Mouse (Mus musculus): ENCODE results near the gene Mvb12b. TPM values are rescaled to one million over a fixed set of nuclear protein-coding genes. Genes with fewer than 3 reads are reported as not detected.

The Mvb12b gene
- total and polyA plus RNA-seq, 3 experiments = 7.2 to 51.4 (median 46.2) TPM

DNA sequence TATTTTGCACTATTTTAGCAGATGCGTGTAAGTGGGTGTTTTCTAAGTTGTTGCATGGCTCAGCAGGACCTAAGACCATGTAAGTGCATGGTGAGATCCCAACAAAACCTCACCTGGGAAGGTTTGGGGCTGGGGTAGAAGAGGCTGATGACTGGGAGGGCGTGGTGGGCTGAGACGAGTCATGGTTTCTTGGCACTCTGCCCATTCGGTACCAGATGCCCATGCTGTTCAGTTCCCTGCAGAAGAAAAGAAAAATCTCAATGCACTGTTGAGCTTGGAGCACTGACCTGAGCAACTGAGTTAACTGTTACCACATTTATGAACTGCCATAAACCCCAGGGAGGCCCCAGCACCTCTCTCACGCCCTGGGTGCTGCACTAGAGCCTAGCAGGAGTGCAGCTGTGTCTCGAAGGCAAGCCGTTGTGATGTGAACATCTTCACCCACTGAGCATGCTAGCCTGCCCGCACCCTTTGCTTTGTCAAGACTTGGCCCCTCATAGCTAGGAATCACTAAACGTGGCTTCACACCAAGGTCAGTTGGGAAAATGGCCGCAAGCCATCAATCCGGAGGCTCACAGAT lies 62.7 kb downstream of the Mvb12b start:
- no peak overlapping the region for H3K4me3 ChIP-seq (ENCODE audit: low read depth, low read length)
- peaks cover 91% of the 10 kb centered on the region for H3K36me3 ChIP-seq (replicated peaks)
- H3K4me1 ChIP-seq (ENCODE audit: insufficient read depth, low read depth, low read length) = peaks cover 27% of the 10 kb centered on the region
- DNase-seq (ENCODE audit: low spot score) (no peak), ATAC-seq (ENCODE audit: extremely low read depth, insufficient number of reproducible peaks, low FRiP score, poor library complexity, severe bottlenecking) (no peak)
- TF ChIP-seq GATA1 (IDR thresholded peaks at IDR 0.05; ENCODE audit: borderline replicate concordance, low read length) (no peak), POLR2AphosphoS5 (IDR thresholded peaks at IDR 0.05; ENCODE audit: insufficient replicate concordance, low read depth, low read length) (no peak), CTCF (IDR thresholded peaks at IDR 0.05; ENCODE audit: low read depth, low read length) (no peak), TAL1 (conservative IDR thresholded peaks at IDR 0.05; ENCODE audit: low read depth, low read length) (no peak), GATA2 (IDR thresholded peaks at IDR 0.05; ENCODE audit: borderline replicate concordance, low read depth, low read length) (no peak)
- H3K9me3 ChIP-seq (replicated peaks) = no peaks in the 10 kb centered on the region
- no peaks in the 10 kb centered on the region for H3K27me3 ChIP-seq (ENCODE audit: insufficient read depth, low read length)

DNA sequence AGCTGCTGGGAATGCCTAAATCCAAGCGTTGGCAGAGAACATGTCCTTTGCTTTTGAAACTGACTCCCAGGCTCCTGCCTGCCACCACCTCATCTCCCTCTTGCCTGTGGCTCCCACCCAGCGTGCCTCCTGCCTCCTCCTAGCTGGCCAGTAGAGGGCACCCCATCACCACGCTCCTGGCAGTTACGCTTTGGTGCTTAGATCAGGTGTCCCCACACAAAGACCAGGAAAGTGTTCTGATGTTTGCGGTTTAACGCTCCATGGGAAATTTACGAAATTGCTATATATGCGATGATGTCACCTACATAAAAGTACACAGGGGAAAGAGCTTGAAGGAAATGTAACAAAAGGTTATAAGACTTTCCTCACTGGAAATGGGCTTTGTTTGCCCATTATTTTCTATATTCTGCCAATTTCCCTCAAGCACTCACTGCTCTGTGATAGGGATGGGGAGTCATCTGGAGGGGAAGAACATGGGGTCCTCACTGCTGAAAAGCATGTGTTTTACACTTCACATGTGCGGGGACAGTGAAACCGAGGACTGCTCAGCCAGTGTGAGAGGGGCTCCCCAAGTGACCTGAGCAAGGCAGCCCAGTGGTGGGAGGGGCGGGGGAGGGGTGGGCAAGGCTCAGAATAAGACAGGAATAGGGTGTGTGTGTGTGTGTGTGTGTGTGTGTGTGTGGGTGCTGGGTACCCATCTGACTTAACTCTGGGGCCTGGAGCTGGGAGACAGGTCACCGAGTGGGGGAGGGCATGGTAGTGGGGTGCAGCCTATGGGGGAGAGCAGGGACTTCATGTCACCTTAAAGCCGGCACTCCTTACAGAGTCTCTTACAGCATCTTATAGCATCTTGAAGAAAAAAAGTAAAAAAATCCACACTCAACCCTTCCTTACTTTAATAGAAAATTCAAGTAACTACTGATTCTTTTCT lies 65.8 kb downstream of the Mvb12b start:
- ATAC-seq (ENCODE audit: extremely low read depth, insufficient number of reproducible peaks, low FRiP score, poor library complexity, severe bottlenecking) (peak; percentile 40; the same call in 1 of the 2 replicates), DNase-seq (ENCODE audit: low spot score) (peak; percentile 91)
- H3K4me1 ChIP-seq (ENCODE audit: insufficient read depth, low read depth, low read length) = peaks cover 20% of the 10 kb centered on the region
- H3K27me3 ChIP-seq (ENCODE audit: insufficient read depth, low read length) = no peaks in the 10 kb centered on the region; the same call in 1 of the 2 replicates
- H3K9me3 ChIP-seq (replicated peaks) = no peaks in the 10 kb centered on the region
- H3K36me3 ChIP-seq (replicated peaks) = peaks cover 95% of the 10 kb centered on the region
- H3K4me3 ChIP-seq (ENCODE audit: low read depth, low read length) = no peak overlapping the region
- TF ChIP-seq GATA1 (IDR thresholded peaks at IDR 0.05; ENCODE audit: borderline replicate concordance, low read length) = no peak
- no peak for TF ChIP-seq GATA2 (IDR thresholded peaks at IDR 0.05; ENCODE audit: borderline replicate concordance, low read depth, low read length)
- peak; percentile 93 for TF ChIP-seq CTCF (IDR thresholded peaks at IDR 0.05; ENCODE audit: low read depth, low read length)
- no peak for TF ChIP-seq POLR2AphosphoS5 (IDR thresholded peaks at IDR 0.05; ENCODE audit: insufficient replicate concordance, low read depth, low read length)
- TF ChIP-seq TAL1 (conservative IDR thresholded peaks at IDR 0.05; ENCODE audit: low read depth, low read length) = no peak

DNA sequence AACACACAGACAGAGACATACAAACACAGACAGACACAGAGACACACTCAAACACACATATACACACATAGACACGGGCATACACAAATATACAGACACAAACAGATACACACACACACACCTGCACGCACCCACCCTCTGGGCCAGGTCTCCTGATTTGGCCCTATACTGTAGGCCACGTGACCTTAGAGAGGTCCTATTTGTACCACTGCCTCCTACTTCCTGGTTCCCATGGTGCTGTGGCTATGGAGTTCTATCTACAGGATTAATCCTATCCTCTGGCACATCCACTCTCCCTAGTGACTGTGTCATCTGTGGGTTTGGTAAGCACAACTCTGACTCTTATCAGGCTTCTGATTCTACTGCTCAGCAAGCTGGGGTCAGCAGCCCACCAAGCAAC lies 67.3 kb downstream of the Mvb12b start:
- DNase-seq (ENCODE audit: low spot score) (no peak), ATAC-seq (ENCODE audit: extremely low read depth, insufficient number of reproducible peaks, low FRiP score, poor library complexity, severe bottlenecking) (no peak)
- Histone ChIP-seq H3K27me3 (ENCODE audit: insufficient read depth, low read length) (no peaks in the 10 kb centered on the region; the same call in 1 of the 2 replicates), H3K4me3 (ENCODE audit: low read depth, low read length) (no peak overlapping the region), H3K36me3 (replicated peaks) (peaks cover 96% of the 10 kb centered on the region), H3K9me3 (replicated peaks) (no peaks in the 10 kb centered on the region), H3K4me1 (ENCODE audit: insufficient read depth, low read depth, low read length) (peaks cover 14% of the 10 kb centered on the region)
- TF ChIP-seq CTCF (IDR thresholded peaks at IDR 0.05; ENCODE audit: low read depth, low read length) = no peak
- no peak for TF ChIP-seq GATA2 (IDR thresholded peaks at IDR 0.05; ENCODE audit: borderline replicate concordance, low read depth, low read length)
- TF ChIP-seq GATA1 (IDR thresholded peaks at IDR 0.05; ENCODE audit: borderline replicate concordance, low read length) = no peak
- TF ChIP-seq TAL1 (conservative IDR thresholded peaks at IDR 0.05; ENCODE audit: low read depth, low read length) = no peak
- no peak for TF ChIP-seq POLR2AphosphoS5 (IDR thresholded peaks at IDR 0.05; ENCODE audit: insufficient replicate concordance, low read depth, low read length)

DNA sequence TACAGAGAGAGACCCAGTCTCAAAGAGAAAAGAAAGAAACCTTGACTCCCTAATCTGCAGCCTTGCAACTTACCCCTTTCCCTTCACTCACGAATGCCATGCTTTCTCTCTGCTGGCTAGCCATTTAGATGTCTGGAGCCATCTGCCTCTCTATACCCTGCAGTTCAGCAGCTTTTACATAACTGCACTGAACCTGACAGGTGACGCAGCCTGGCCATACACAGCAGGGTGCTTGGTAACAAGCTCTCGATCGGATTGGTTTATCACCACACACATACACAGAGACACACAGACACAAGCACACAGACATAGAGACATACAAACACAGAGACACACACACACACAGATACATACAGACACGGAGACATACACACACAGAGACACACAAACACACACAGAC lies 67.7 kb downstream of the Mvb12b start:
- Histone ChIP-seq H3K4me1 (ENCODE audit: insufficient read depth, low read depth, low read length) (peaks cover 10% of the 10 kb centered on the region), H3K9me3 (replicated peaks) (no peaks in the 10 kb centered on the region), H3K4me3 (ENCODE audit: low read depth, low read length) (no peak overlapping the region), H3K27me3 (ENCODE audit: insufficient read depth, low read length) (no peaks in the 10 kb centered on the region; the same call in 1 of the 2 replicates), H3K36me3 (replicated peaks) (peaks cover 93% of the 10 kb centered on the region)
- TF ChIP-seq POLR2AphosphoS5 (IDR thresholded peaks at IDR 0.05; ENCODE audit: insufficient replicate concordance, low read depth, low read length) = no peak
- no peak for TF ChIP-seq GATA2 (IDR thresholded peaks at IDR 0.05; ENCODE audit: borderline replicate concordance, low read depth, low read length)
- no peak for TF ChIP-seq GATA1 (IDR thresholded peaks at IDR 0.05; ENCODE audit: borderline replicate concordance, low read length)
- no peak for TF ChIP-seq TAL1 (conservative IDR thresholded peaks at IDR 0.05; ENCODE audit: low read depth, low read length)
- TF ChIP-seq CTCF (IDR thresholded peaks at IDR 0.05; ENCODE audit: low read depth, low read length) = no peak
- DNase-seq (ENCODE audit: low spot score) (no peak), ATAC-seq (ENCODE audit: extremely low read depth, insufficient number of reproducible peaks, low FRiP score, poor library complexity, severe bottlenecking) (no peak)

DNA sequence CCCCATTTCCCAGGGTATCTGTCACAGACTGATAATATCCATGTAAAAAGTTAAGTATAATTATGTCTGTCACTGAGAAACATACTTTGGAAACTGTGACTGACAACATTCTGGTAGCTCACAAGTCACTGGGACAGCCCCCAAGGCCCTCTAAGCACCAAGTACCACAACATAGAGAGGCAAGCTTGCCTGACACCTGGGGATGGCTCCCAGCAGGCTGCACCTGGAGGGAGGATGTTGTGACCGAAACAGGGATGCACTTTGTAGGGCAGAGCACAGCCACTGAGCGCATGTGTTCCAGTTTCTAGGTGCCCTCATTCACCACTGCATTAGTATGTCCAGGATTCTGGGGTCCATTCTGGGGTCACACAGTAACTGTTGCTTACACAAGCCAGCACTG lies 69.4 kb downstream of the Mvb12b start:
- Histone ChIP-seq H3K4me1 (ENCODE audit: insufficient read depth, low read depth, low read length) (peaks cover 4% of the 10 kb centered on the region), H3K27me3 (ENCODE audit: insufficient read depth, low read length) (no peaks in the 10 kb centered on the region; the same call in 1 of the 2 replicates), H3K4me3 (ENCODE audit: low read depth, low read length) (no peak overlapping the region), H3K36me3 (replicated peaks) (peaks cover 89% of the 10 kb centered on the region), H3K9me3 (replicated peaks) (no peaks in the 10 kb centered on the region)
- DNase-seq (ENCODE audit: low spot score) (no peak), ATAC-seq (ENCODE audit: extremely low read depth, insufficient number of reproducible peaks, low FRiP score, poor library complexity, severe bottlenecking) (no peak)
- TF ChIP-seq TAL1 (conservative IDR thresholded peaks at IDR 0.05; ENCODE audit: low read depth, low read length) = no peak
- no peak for TF ChIP-seq POLR2AphosphoS5 (IDR thresholded peaks at IDR 0.05; ENCODE audit: insufficient replicate concordance, low read depth, low read length)
- no peak for TF ChIP-seq CTCF (IDR thresholded peaks at IDR 0.05; ENCODE audit: low read depth, low read length)
- TF ChIP-seq GATA2 (IDR thresholded peaks at IDR 0.05; ENCODE audit: borderline replicate concordance, low read depth, low read length) = no peak
- no peak for TF ChIP-seq GATA1 (IDR thresholded peaks at IDR 0.05; ENCODE audit: borderline replicate concordance, low read length)
